Mouse (Mus musculus) liver, adult 2 months (tissue): ENCODE measurements around the gene Meis3. TPM values are rescaled to one million over a fixed set of nuclear protein-coding genes. Genes with fewer than 3 reads are reported as not detected.

Experiments
- DNase-seq: peaks from one replicate; pipeline ENCODE4 v3.0.0-alpha.2; 2011; ENCODE audit warnings: low read depth, low spot score; ENCODE audit errors: extremely low read depth
- H3K27ac ChIP-seq: fragments of 200-500 bp; replicated peaks from 2 replicates; pipeline ENCODE4 v1.5.1; 2012; ENCODE audit warnings: low read depth, mild to moderate bottlenecking, control low read depth, inconsistent platforms, low read length; ENCODE audit not compliant: insufficient read depth
- H3K27me3 ChIP-seq: fragments of 200-500 bp; 2 replicates; pipeline ENCODE4 v1.6.1; 2012; ENCODE audit warnings: mild to moderate bottlenecking, moderate library complexity, low read length, inconsistent platforms; ENCODE audit not compliant: control insufficient read depth, insufficient read depth
- H3K36me3 ChIP-seq: fragments of 200-500 bp; 2 replicates; pipeline ENCODE4 v1.6.1; 2012; ENCODE audit warnings: low read length, inconsistent platforms; ENCODE audit not compliant: control insufficient read depth, insufficient read depth
- H3K4me1 ChIP-seq: fragments of 200-500 bp; 2 replicates; pipeline ENCODE4 v1.6.1; 2011; ENCODE audit warnings: low read length; ENCODE audit not compliant: control insufficient read depth, insufficient read depth
- H3K4me3 ChIP-seq: fragments of 200-500 bp; 2 replicates; pipeline ENCODE4 v1.5.1; 2011; ENCODE audit warnings: low read depth, mild to moderate bottlenecking, control low read depth, low read length, moderate library complexity; ENCODE audit not compliant: insufficient read depth
- H3K79me2 ChIP-seq: fragments of 200-500 bp; 2 replicates; pipeline ENCODE4 v1.6.1; 2012; ENCODE audit warnings: inconsistent platforms, mild to moderate bottlenecking, low read length, moderate library complexity; ENCODE audit not compliant: control insufficient read depth, insufficient read depth
- H3K9ac ChIP-seq: fragments of 200-500 bp; 2 replicates; pipeline ENCODE4 v1.6.1; 2012; ENCODE audit warnings: low read depth, mild to moderate bottlenecking, control low read depth, inconsistent platforms, low read length
- CTCF ChIP-seq: fragments of 200-500 bp; IDR thresholded peaks from 2 replicates; pipeline ENCODE4 v1.5.1; 2011; ENCODE audit warnings: low read depth, low read length, control low read depth
- POLR2A ChIP-seq: fragments of 200-500 bp; IDR thresholded peaks from 2 replicates; pipeline ENCODE4 v1.6.1; 2011; ENCODE audit warnings: low read length, control low read depth; ENCODE audit not compliant: insufficient read depth; ENCODE audit errors: extremely low read depth
- WGBS: fragments of 180-500 bp; shearing (Covaris S2); methylation state at CpG from one replicate; pipeline ENCODE4 v1.1.7; 2018; 5-methylcytosine and 5-hydroxymethylcytosine counted together
- polyA plus RNA-seq: library from polyadenylated mRNA; depleted of rRNA; stranded (reverse); fragments of >200 nt; gene quantifications from 2 replicates; pipeline ENCODE4 v1.2.3, GENCODE M21; 2012
- total RNA-seq: library from RNA; depleted of rRNA; stranded (reverse); fragments of >200 nt; gene quantifications from 2 replicates; pipeline ENCODE4 v1.2.3, GENCODE M21; 2014

The Meis3 gene
- total and polyA plus RNA-seq, 2 experiments = 0.46 to 2.0 TPM

DNA sequence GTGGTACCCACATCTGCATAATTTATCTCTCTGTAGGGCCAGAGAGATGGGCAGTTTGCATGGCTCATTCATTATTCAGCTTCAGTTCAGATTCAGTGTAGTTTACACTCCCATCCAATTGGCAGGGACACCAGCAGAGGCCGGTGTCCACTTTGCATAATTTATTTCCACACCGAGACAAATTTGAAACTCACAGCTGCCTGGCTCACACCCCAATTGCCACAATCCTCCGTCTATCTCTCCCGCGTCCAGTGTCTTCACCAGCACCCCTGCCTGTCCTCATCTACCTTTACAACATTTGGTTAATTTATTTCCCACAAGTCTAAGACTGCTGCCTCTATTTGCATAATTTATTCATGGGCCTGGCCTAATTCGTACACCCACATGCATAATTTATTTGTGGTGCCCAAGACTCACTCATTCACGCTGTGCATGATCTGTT, 39.9 kb upstream of the Meis3 start:
- Histone ChIP-seq H3K4me1 (no peaks in the 10 kb centered on the region), H3K27ac (no peak overlapping the region), H3K79me2 (no peaks in the 10 kb centered on the region), H3K4me3 (no peak overlapping the region), H3K36me3 (no peaks in the 10 kb centered on the region), H3K27me3 (peaks cover 8% of the 10 kb centered on the region; the same call in 1 of the 2 replicates), H3K9ac (no peak overlapping the region)
- no peak for DNase-seq
- 68% methylated on average over 7 of the region's 7 CpGs for WGBS
- no peak for TF ChIP-seq POLR2A
- TF ChIP-seq CTCF = no peak

DNA sequence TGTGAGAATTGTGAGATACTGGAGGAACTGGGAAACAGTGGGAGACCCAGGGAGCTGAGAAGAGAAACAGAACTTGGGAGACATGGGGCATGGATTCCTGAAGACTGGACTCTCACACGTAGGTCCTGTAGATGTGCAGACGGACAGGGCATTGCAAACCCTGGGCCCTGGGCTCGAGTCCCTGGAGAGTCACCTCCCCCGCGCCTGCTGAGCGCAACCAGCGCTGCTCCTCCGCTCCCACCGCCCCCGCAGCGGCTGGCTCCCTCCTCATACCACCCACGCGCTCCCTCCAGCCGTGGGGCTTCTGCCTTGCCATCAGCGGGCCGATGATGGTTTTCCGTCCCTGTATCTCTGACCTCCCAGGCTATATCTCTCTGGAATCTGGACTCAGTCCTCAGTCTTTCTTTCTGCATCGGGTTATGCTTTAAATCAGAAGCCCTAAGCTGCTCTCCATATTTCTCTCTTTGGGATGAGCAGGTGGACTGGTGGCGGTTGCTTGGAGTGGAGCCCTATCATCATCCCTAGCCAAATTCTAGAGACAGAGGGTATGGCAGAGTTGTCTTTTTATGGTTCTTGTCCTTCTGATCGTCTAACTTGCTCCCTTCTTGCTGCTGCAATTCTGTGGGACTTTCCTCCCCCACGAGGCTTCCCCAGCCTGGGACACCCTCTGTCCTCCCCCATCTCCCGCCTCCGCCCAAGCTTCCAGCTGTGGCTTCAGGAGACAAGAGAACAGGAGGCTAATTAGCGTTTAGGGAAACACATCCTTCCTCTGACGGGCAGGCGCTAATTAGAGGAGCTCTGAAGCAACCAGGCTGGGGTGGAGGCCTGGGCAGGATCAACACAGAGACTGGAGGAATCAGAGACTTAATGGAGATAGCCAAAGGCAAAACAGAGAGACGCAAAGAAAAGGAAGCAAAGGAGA, 28.1 kb upstream of the Meis3 start:
- Histone ChIP-seq H3K9ac (no peak overlapping the region), H3K36me3 (no peaks in the 10 kb centered on the region), H3K4me1 (no peaks in the 10 kb centered on the region), H3K79me2 (no peaks in the 10 kb centered on the region), H3K27me3 (peaks cover 7% of the 10 kb centered on the region; the same call in 1 of the 2 replicates), H3K4me3 (no peak overlapping the region), H3K27ac (no peak overlapping the region)
- TF ChIP-seq POLR2A (no peak), CTCF (no peak)
- 46% methylated on average over 27 of the region's 27 CpGs for WGBS
- no peak for DNase-seq

DNA sequence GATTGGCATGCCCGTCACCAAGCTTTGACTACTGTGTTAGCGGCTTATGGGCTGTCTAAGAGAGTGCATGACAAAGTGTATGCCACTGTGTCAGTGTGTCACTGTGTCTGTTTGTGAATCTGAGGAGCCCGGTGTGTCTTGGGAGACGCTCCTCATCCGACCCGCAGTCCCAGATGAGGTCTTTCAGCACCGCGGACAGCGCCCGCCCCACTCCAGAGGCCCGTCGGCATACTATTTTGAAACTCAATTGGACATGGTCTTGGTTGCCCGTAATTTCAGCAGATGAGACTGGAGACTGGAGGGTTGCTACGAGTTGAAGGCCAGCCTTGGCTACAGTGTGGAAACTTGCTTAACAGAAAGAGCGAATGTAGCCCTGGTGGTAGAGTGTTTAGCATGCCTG, 27.2 kb upstream of the Meis3 start:
- Histone ChIP-seq H3K27me3 (peaks cover 7% of the 10 kb centered on the region; the same call in 1 of the 2 replicates), H3K4me1 (no peaks in the 10 kb centered on the region), H3K36me3 (no peaks in the 10 kb centered on the region), H3K79me2 (no peaks in the 10 kb centered on the region), H3K27ac (no peak overlapping the region), H3K4me3 (no peak overlapping the region), H3K9ac (no peak overlapping the region)
- no peak for TF ChIP-seq CTCF
- no peak for TF ChIP-seq POLR2A
- WGBS = 16% methylated on average over 15 of the region's 15 CpGs
- no peak for DNase-seq

DNA sequence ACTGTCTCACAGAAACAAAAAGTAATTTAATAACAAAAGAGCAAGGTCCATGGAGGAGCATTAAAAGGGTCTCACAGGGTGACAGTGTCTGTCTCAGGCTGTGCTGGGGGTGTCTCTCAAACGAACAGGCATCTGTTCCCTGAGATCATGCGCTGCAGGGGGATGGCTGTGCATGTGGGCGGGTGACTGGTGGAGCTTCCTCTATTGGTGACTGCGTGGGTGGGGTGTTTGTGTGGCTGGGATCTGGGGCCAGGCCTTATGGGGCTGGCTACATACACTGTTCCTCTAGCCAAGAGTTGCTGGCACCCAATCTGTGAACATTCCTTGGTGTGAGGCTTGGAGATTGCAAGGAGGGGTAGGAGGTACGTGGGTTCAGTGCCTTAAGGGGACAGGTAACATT, 25.6 kb upstream of the Meis3 start:
- Histone ChIP-seq H3K27ac (no peak overlapping the region), H3K27me3 (peaks cover 7% of the 10 kb centered on the region; the same call in 1 of the 2 replicates), H3K4me1 (no peaks in the 10 kb centered on the region), H3K79me2 (no peaks in the 10 kb centered on the region), H3K36me3 (no peaks in the 10 kb centered on the region), H3K9ac (no peak overlapping the region), H3K4me3 (no peak overlapping the region)
- TF ChIP-seq CTCF (no peak), POLR2A (no peak)
- DNase-seq = no peak
- 49% methylated on average over 5 of the region's 5 CpGs for WGBS

DNA sequence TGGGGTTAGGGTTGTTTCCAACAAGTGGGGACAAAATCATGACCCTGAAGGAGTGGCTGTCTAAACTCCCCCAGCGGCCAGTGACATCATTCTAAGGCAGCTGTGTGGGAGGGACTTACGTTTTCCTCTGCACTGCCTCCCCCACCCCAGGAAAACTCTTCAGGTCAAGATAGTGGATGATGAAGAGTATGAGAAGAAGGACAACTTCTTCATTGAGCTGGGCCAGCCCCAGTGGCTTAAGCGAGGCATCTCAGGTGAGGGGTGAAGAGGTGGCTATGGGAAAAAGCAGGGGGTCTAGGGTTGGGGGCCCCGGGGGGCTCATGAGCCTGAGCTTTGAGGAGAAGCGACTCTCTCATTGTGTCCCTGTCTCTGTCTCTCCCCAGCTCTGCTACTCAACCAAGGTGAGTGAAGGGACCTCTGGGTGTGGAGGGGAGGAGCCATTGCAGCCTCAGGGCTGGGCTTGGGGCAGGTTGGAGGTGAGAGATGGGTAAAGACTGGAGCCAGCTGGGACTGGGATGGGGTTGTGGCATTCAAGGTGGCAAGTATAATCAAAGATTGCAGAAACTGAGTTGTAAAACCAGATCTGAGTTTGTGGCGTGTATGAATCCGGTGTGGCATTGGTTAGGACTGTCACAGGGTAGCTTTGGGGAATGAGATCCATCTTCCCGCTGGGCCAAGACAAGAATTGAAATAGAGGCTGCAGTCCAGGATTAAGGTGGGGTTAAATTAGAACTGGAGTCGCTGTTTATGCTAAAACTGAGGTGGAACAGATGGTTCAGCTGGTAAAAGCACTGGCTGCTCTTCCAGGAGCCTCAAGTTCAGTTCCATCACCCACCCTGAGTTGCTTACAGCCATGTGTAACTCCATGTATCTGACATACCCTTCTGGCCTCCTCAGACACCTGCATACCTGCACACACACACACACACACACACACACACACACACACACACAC, 24.4 kb upstream of the Meis3 start:
- Histone ChIP-seq H3K36me3 (no peaks in the 10 kb centered on the region), H3K79me2 (no peaks in the 10 kb centered on the region), H3K4me3 (no peak overlapping the region), H3K4me1 (no peaks in the 10 kb centered on the region), H3K27me3 (peaks cover 7% of the 10 kb centered on the region; the same call in 1 of the 2 replicates), H3K9ac (no peak overlapping the region), H3K27ac (no peak overlapping the region)
- no peak for DNase-seq
- TF ChIP-seq POLR2A (no peak), CTCF (no peak)
- WGBS = 59% methylated on average over 9 of the region's 9 CpGs
